Mouse (Mus musculus) hindbrain, embryonic 10.5 days (tissue): ENCODE measurements around the gene Musk. TPM values are rescaled to one million over a fixed set of nuclear protein-coding genes. Genes with fewer than 3 reads are reported as not detected.
"Not testable (repeated sequence)": the region's sequence is repeated elsewhere in the genome, so short reads cannot be mapped to it uniquely, and the experiment has no call there.

Experiments
- DNase-seq: peaks from one replicate; pipeline ENCODE4 v3.0.0-alpha.2; 2017; ENCODE audit warnings: low spot score
- H3K27ac ChIP-seq: fragments of 300-500 bp; sonication (generic); 2 replicates; pipeline ENCODE4 v1.5.1; 2016; ENCODE audit warnings: mild to moderate bottlenecking, moderate library complexity
- H3K27me3 ChIP-seq: fragments of 300-500 bp; sonication (generic); 2 replicates; pipeline ENCODE4 v1.6.1; 2016; ENCODE audit warnings: mild to moderate bottlenecking; ENCODE audit not compliant: poor library complexity, insufficient read depth, severe bottlenecking
- H3K36me3 ChIP-seq: fragments of 300-500 bp; sonication (generic); 2 replicates; pipeline ENCODE4 v1.6.1; 2016; ENCODE audit warnings: mild to moderate bottlenecking, moderate library complexity
- H3K4me1 ChIP-seq: fragments of 300-500 bp; sonication (generic); replicated peaks from 2 replicates; pipeline ENCODE4 v1.6.1; 2016; ENCODE audit warnings: mild to moderate bottlenecking
- H3K4me3 ChIP-seq: fragments of 300-500 bp; sonication (generic); 2 replicates; pipeline ENCODE4 v1.5.1; 2016; ENCODE audit warnings: mild to moderate bottlenecking, moderate library complexity
- H3K9me3 ChIP-seq: fragments of 300-500 bp; sonication (generic); 2 replicates; pipeline ENCODE4 v1.6.1; 2016; ENCODE audit warnings: mild to moderate bottlenecking, moderate library complexity
- WGBS: fragments of 180-500 bp; shearing (Covaris S2); methylation state at CpG from one replicate; pipeline ENCODE4 v1.1.7; 2016; 5-methylcytosine and 5-hydroxymethylcytosine counted together
- polyA plus RNA-seq: library from polyadenylated mRNA; unstranded; fragments of >200 nt; fragmentation: Nextera tagmentation; extraction: Ambion mirVana; gene quantifications from 2 replicates; pipeline ENCODE4 v1.2.1, GENCODE M21; 2016

The Musk gene
- 0.09 and 0.17 TPM in 2 replicates for polyA plus RNA-seq

GRCm38 (mm10) chr4:58285687-58286086 lies at the start of gene Musk:
TSS of gene Musk (plus strand) at chr4:58285960.
- H3K27me3 ChIP-seq = no peaks in the 10 kb centered on the region
- no peaks in the 10 kb centered on the region for H3K4me1 ChIP-seq
- no peaks in the 10 kb centered on the region for H3K36me3 ChIP-seq
- no peak within 1 kb of the TSS for H3K4me3 ChIP-seq
- no peak within 1 kb of the TSS for H3K27ac ChIP-seq
- 76% methylated on average over 11 of the region's 11 CpGs for WGBS
- no peak for DNase-seq
- no peaks in the 10 kb centered on the region for H3K9me3 ChIP-seq

GRCm38 (mm10) chr4:58240416-58240815 lies 45.3 kb upstream of the Musk start:
- no peaks in the 10 kb centered on the region for H3K9me3 ChIP-seq
- DNase-seq = no peak
- 84% methylated on average over 7 of the region's 7 CpGs for WGBS
- H3K27ac ChIP-seq = no peak overlapping the region
- no peaks in the 10 kb centered on the region for H3K27me3 ChIP-seq
- no peaks in the 10 kb centered on the region for H3K36me3 ChIP-seq
- H3K4me1 ChIP-seq = no peaks in the 10 kb centered on the region
- H3K4me3 ChIP-seq = no peak overlapping the region

- 93% methylated on average over 1 of the region's 1 CpGs for WGBS
- H3K36me3 ChIP-seq = no peaks in the 10 kb centered on the region
- no peaks in the 10 kb centered on the region for H3K9me3 ChIP-seq
- no peak overlapping the region for H3K4me3 ChIP-seq
- no peaks in the 10 kb centered on the region for H3K4me1 ChIP-seq
- no peaks in the 10 kb centered on the region for H3K27me3 ChIP-seq
- H3K27ac ChIP-seq = no peak overlapping the region
- DNase-seq = no peak
Measured at GRCm38 (mm10) chr4:58245544-58245943, 40.2 kb upstream of the Musk start.

- no peak overlapping the region for H3K27ac ChIP-seq
- H3K36me3 ChIP-seq = no peaks in the 10 kb centered on the region
- no peaks in the 10 kb centered on the region for H3K27me3 ChIP-seq
- no peaks in the 10 kb centered on the region for H3K4me1 ChIP-seq
- 90% methylated on average over 3 of the region's 3 CpGs for WGBS
- no peak overlapping the region for H3K4me3 ChIP-seq
- DNase-seq = no peak
- no peaks in the 10 kb centered on the region for H3K9me3 ChIP-seq
Measured at GRCm38 (mm10) chr4:58252381-58252780, 33.4 kb upstream of the Musk start.

- no peaks in the 10 kb centered on the region for H3K4me1 ChIP-seq
- H3K27me3 ChIP-seq = no peaks in the 10 kb centered on the region
- H3K36me3 ChIP-seq = no peaks in the 10 kb centered on the region
- WGBS = 43% methylated on average over 5 of the region's 5 CpGs
- H3K9me3 ChIP-seq = no peaks in the 10 kb centered on the region
- no peak for DNase-seq
- no peak overlapping the region for H3K4me3 ChIP-seq
- H3K27ac ChIP-seq = no peak overlapping the region
Measured at GRCm38 (mm10) chr4:58253410-58253809, 32.4 kb upstream of the Musk start.

GRCm38 (mm10) chr4:58260767-58261166 lies 25.0 kb upstream of the Musk start:
- 93% methylated on average over 21 of the region's 21 CpGs for whole genome bisulfite sequencing
- not testable (repeated sequence) for H3K27ac ChIP-seq

GRCm38 (mm10) chr4:58266294-58266693 lies 19.5 kb upstream of the Musk start:
- H3K27me3 ChIP-seq = no peaks in the 10 kb centered on the region
- no peak overlapping the region for H3K27ac ChIP-seq
- WGBS = 64% methylated on average over 7 of the region's 7 CpGs
- peak; percentile 36 for DNase-seq
- no peaks in the 10 kb centered on the region for H3K4me1 ChIP-seq
- no peak overlapping the region for H3K4me3 ChIP-seq
- no peaks in the 10 kb centered on the region for H3K36me3 ChIP-seq
- H3K9me3 ChIP-seq = no peaks in the 10 kb centered on the region

More at GRCm38 (mm10) chr4:58260767-58261166, 25.0 kb upstream of the Musk start:
- H3K36me3 ChIP-seq, DNase-seq, H3K4me1 ChIP-seq, H3K4me3 ChIP-seq, H3K27me3 ChIP-seq, H3K9me3 ChIP-seq: not testable (repeated sequence)

- no peak for DNase-seq
- H3K27me3 ChIP-seq = no peaks in the 10 kb centered on the region
- 86% methylated on average over 4 of the region's 4 CpGs for WGBS
- 0 out of 2 replicates have a peak, but pooled peaks cover 4% of the 10 kb centered on the region for H3K4me1 ChIP-seq
- H3K27ac ChIP-seq = no peak overlapping the region
- no peaks in the 10 kb centered on the region for H3K9me3 ChIP-seq
- H3K36me3 ChIP-seq = no peaks in the 10 kb centered on the region
- H3K4me3 ChIP-seq = no peak overlapping the region
Measured at GRCm38 (mm10) chr4:58268897-58269542, 16.7 kb upstream of the Musk start.

GRCm38 (mm10) chr4:58269961-58270360 lies 15.8 kb upstream of the Musk start:
- no peaks in the 10 kb centered on the region for H3K27me3 ChIP-seq

GRCm38 (mm10) chr4:58270956-58271355 lies 14.8 kb upstream of the Musk start:
- no peak for DNase-seq
- Histone ChIP-seq H3K36me3 (no peaks in the 10 kb centered on the region), H3K9me3 (no peaks in the 10 kb centered on the region), H3K4me3 (no peak overlapping the region), H3K27ac (no peak overlapping the region), H3K4me1 (0 out of 2 replicates have a peak, but pooled peaks cover 4% of the 10 kb centered on the region), H3K27me3 (no peaks in the 10 kb centered on the region)
- 94% methylated on average over 1 of the region's 1 CpGs for WGBS

More at GRCm38 (mm10) chr4:58269961-58270360, 15.8 kb upstream of the Musk start:
- no peak overlapping the region for H3K4me3 ChIP-seq
- H3K4me1 ChIP-seq = 0 out of 2 replicates have a peak, but pooled peaks cover 4% of the 10 kb centered on the region
- no peaks in the 10 kb centered on the region for H3K9me3 ChIP-seq
- no peaks in the 10 kb centered on the region for H3K36me3 ChIP-seq
- DNase-seq = no peak
- no peak overlapping the region for H3K27ac ChIP-seq
- WGBS = 92% methylated on average over 2 of the region's 2 CpGs

- Histone ChIP-seq H3K36me3 (no peaks in the 10 kb centered on the region), H3K4me1 (0 out of 2 replicates have a peak, but pooled peaks cover 4% of the 10 kb centered on the region), H3K27ac (no peak overlapping the region), H3K27me3 (no peaks in the 10 kb centered on the region), H3K9me3 (no peaks in the 10 kb centered on the region), H3K4me3 (no peak overlapping the region)
- DNase-seq = peak; percentile 47
- WGBS = 68% methylated on average over 10 of the region's 10 CpGs
Measured at GRCm38 (mm10) chr4:58271504-58272162, 14.1 kb upstream of the Musk start.

- H3K4me1 ChIP-seq = 0 out of 2 replicates have a peak, but pooled peaks cover 4% of the 10 kb centered on the region
- H3K27ac ChIP-seq = no peak overlapping the region
- H3K36me3 ChIP-seq = no peaks in the 10 kb centered on the region
- no peak overlapping the region for H3K4me3 ChIP-seq
- no peak for DNase-seq
- H3K27me3 ChIP-seq = no peaks in the 10 kb centered on the region
- WGBS = 83% methylated on average over 8 of the region's 8 CpGs
- no peaks in the 10 kb centered on the region for H3K9me3 ChIP-seq
Measured at GRCm38 (mm10) chr4:58275261-58275895, 10.4 kb upstream of the Musk start.

- DNase-seq = no peak
- no peaks in the 10 kb centered on the region for H3K4me1 ChIP-seq
- no peaks in the 10 kb centered on the region for H3K27me3 ChIP-seq
- no peaks in the 10 kb centered on the region for H3K9me3 ChIP-seq
- H3K36me3 ChIP-seq = no peaks in the 10 kb centered on the region
- 87% methylated on average over 6 of the region's 6 CpGs for WGBS
- no peak overlapping the region for H3K4me3 ChIP-seq
- H3K27ac ChIP-seq = no peak overlapping the region
Measured at GRCm38 (mm10) chr4:58278368-58278767, 7.4 kb upstream of the Musk start.
